Mouse (Mus musculus) stomach, embryonic 14.5 days (tissue): ENCODE measurements around the gene Yipf6. TPM values are rescaled to one million over a fixed set of nuclear protein-coding genes. Genes with fewer than 3 reads are reported as not detected.

Experiments
- polyA plus RNA-seq: library from polyadenylated mRNA; unstranded; fragments of >200 nt; fragmentation: Nextera tagmentation; extraction: Ambion mirVana; gene quantifications from 2 replicates; pipeline ENCODE4 v1.2.1, GENCODE M21; 2014

Yipf6 gene
- polyA plus RNA-seq, 1 experiment from 2014 or later: 24.7 TPM

Other genes starting within 250 kb of the Yipf6 start
- gene Ophn1, start 45.3 kb upstream of the Yipf6 start, polyA plus RNA-seq: 14.3 and 16.8 TPM in 2 replicates
- 4.8 and 5.2 TPM in 2 replicates for gene Stard8, start 66.9 kb downstream of the Yipf6 start, polyA plus RNA-seq
- 24.7 and 25.0 TPM in 2 replicates for gene Efnb1, start 199.8 kb downstream of the Yipf6 start, polyA plus RNA-seq